Mouse (Mus musculus) intestine, embryonic 14.5 days (tissue): Measurements from ENCODE around the gene Wrnip1. TPM values are rescaled to one million over a fixed set of nuclear protein-coding genes. Genes with fewer than 3 reads are reported as not detected.

Experiments
- ATAC-seq: fragments of 200-750 bp; cut with Nextera tagmentation; replicated peaks from 2 replicates; pipeline ENCODE4 v1.8.0; 2017; ENCODE audit warnings: low read depth, moderate number of reproducible peaks, moderate TSS enrichment, moderate library complexity; ENCODE audit not compliant: low FRiP score, low TSS enrichment
- DNase-seq: peaks from one replicate; pipeline ENCODE4 v3.0.0-alpha.2; 2018; ENCODE audit warnings: low spot score
- H3K27ac ChIP-seq: fragments of 300-500 bp; sonication (generic); 2 replicates; pipeline ENCODE4 v1.5.1; 2014; ENCODE audit warnings: low read depth, mild to moderate bottlenecking, control low read depth
- H3K27me3 ChIP-seq: fragments of 300-500 bp; sonication (generic); replicated peaks from 2 replicates; pipeline ENCODE4 v1.6.1; 2014; ENCODE audit warnings: low read length, control low read depth; ENCODE audit not compliant: control insufficient read depth, insufficient read depth
- H3K36me3 ChIP-seq: fragments of 300-500 bp; sonication (generic); 2 replicates; pipeline ENCODE4 v1.6.1; 2014; ENCODE audit warnings: low read length, control low read depth; ENCODE audit not compliant: control insufficient read depth, insufficient read depth
- H3K4me1 ChIP-seq: fragments of 300-500 bp; sonication (generic); replicated peaks from 2 replicates; pipeline ENCODE4 v1.6.1; 2014; ENCODE audit warnings: low read length, control low read depth, mixed read lengths; ENCODE audit not compliant: control insufficient read depth, insufficient read depth
- H3K4me2 ChIP-seq: fragments of 300-500 bp; sonication (generic); 2 replicates; pipeline ENCODE4 v1.6.1; 2014; ENCODE audit warnings: low read length
- H3K4me3 ChIP-seq: fragments of 300-500 bp; sonication (generic); 2 replicates; pipeline ENCODE4 v1.5.1; 2014; ENCODE audit warnings: low read depth, low read length, control low read depth, mixed read lengths
- H3K9ac ChIP-seq: fragments of 300-500 bp; sonication (generic); 2 replicates; pipeline ENCODE4 v1.6.1; 2014; ENCODE audit warnings: mild to moderate bottlenecking, low read length
- H3K9me3 ChIP-seq: fragments of 300-500 bp; sonication (generic); 2 replicates; pipeline ENCODE4 v1.6.1; 2016; ENCODE audit warnings: low read length, control low read depth; ENCODE audit not compliant: control insufficient read depth
- WGBS: fragments of 180-500 bp; shearing (Covaris S2); extraction: QIAGEN DNeasy Blood & Tissue Kit; methylation state at CpG from one replicate; pipeline ENCODE4 v1.1.7; 2014; 5-methylcytosine and 5-hydroxymethylcytosine counted together
- polyA plus RNA-seq: library from polyadenylated mRNA; unstranded; fragments of >200 nt; fragmentation: Nextera tagmentation; extraction: Ambion mirVana; gene quantifications from 2 replicates; pipeline ENCODE4 v1.2.1, GENCODE M21; 2014

Wrnip1 gene
- polyA plus RNA-seq, 1 experiment from 2014 or later: 20.7 TPM

DNA sequence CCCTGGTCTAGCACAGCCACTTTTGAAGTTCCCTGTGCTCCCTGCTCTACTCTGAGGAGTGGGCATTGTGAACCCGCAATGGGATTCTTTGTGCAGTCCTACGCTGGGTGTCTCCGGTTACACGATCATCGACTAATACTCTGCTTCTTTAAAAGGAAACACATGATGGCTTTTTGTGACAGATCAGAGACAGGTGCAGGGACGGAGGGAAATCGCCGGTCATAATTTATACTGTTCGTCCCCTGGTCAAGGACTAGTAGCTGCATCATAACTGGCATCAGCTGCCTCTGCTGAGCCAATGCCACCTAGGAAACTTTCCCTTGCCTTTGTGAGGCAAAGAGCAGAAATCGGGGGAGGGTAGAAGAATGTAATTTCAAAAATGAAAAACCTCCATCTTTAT, 25.5 kb upstream of the Wrnip1 start:
- H3K4me2 ChIP-seq: no peak overlapping the region
- no peaks in the 10 kb centered on the region for H3K9me3 ChIP-seq
- H3K4me3 ChIP-seq: no peak overlapping the region
- no peak for ATAC-seq
- H3K9ac ChIP-seq: no peak overlapping the region
- no peak overlapping the region for H3K27ac ChIP-seq
- DNase-seq: no peak
- 92% methylated on average over 10 of the region's 10 CpGs for WGBS
- H3K36me3 ChIP-seq: no peaks in the 10 kb centered on the region
- no peaks in the 10 kb centered on the region for H3K27me3 ChIP-seq
- no peaks in the 10 kb centered on the region for H3K4me1 ChIP-seq

DNA sequence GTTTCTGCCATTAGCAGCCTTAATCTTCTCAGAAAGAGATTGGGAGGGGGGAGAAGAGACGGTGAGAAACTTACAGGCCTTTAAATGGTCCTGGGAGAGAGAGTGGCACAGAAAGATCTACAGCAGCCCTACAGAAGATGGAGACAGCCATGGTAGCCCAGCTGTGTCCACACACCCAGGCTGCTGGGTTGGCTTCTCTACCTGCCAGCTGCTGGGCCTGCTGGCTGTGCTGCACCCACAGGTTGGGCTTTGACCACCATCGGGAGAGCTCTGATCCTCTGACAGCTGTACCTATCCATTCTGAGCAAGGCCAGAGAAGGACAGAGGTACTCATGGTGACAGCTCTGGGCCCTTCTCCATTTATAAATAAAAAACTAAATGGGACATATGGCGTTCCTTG, 23.0 kb upstream of the Wrnip1 start:
- no peaks in the 10 kb centered on the region for H3K36me3 ChIP-seq
- ATAC-seq (no peak), DNase-seq (no peak)
- no peak overlapping the region for H3K4me3 ChIP-seq
- no peak overlapping the region for H3K9ac ChIP-seq
- H3K9me3 ChIP-seq: no peaks in the 10 kb centered on the region
- no peaks in the 10 kb centered on the region for H3K4me1 ChIP-seq
- H3K27ac ChIP-seq: no peak overlapping the region
- WGBS: 70% methylated on average over 3 of the region's 3 CpGs
- no peaks in the 10 kb centered on the region for H3K27me3 ChIP-seq
- no peak overlapping the region for H3K4me2 ChIP-seq

DNA sequence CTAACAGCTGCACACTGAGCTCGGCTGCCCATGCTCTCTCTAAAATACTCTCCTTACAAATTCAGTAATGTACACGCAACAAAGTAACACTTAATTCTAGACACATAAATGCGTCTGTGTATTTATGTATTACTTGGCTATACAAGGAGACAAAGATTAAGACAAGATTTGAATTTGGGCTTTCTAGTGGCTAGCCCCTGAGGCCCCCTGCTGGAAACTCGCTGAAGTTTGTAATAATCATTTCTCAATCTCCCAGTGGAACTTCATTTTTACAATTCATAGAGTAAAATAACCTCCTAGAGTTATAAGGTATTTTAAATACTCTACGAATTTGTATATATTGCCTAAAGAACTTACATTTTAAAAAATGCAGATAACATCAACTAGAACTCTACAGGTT, 18.8 kb upstream of the Wrnip1 start:
- Histone ChIP-seq H3K27me3 (no peaks in the 10 kb centered on the region), H3K9me3 (no peaks in the 10 kb centered on the region), H3K9ac (no peak overlapping the region), H3K27ac (no peak overlapping the region), H3K4me3 (no peak overlapping the region), H3K4me2 (no peak overlapping the region), H3K4me1 (no peaks in the 10 kb centered on the region), H3K36me3 (no peaks in the 10 kb centered on the region)
- ATAC-seq (no peak), DNase-seq (no peak)
- WGBS: 63% methylated on average over 5 of the region's 5 CpGs

DNA sequence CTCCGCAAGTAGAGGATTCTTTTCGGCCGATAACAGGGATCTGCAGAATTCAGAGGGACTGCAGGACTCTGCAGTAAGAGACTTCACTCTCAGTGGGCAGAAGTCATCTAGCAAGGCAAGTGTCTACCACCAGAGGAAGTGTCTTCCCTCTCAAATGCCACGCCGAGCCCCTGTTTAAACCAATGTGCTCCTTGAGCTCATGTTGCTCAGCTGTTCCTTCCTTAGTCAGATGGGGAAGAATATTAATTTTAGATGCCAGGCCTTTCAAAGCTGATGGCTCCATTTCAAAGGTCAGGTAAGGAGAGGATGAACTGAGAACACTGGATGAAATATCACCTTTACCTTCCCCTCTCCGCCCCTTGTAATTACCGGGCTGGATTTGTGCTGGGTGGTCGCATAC, 18.0 kb upstream of the Wrnip1 start, which contains the start of gene Mylk4:
Mylk4 (minus strand) TSS at position 139 of the 400 bp plus-strand sequence.
- Histone ChIP-seq H3K9ac (no peak within 1 kb of the TSS), H3K27me3 (no peaks in the 10 kb centered on the region), H3K4me2 (no peak within 1 kb of the TSS), H3K4me1 (no peaks in the 10 kb centered on the region), H3K36me3 (no peaks in the 10 kb centered on the region), H3K27ac (no peak within 1 kb of the TSS), H3K9me3 (no peaks in the 10 kb centered on the region), H3K4me3 (no peak within 1 kb of the TSS)
- no peak for DNase-seq
- no peak for ATAC-seq
- WGBS: 78% methylated on average over 8 of the region's 8 CpGs

DNA sequence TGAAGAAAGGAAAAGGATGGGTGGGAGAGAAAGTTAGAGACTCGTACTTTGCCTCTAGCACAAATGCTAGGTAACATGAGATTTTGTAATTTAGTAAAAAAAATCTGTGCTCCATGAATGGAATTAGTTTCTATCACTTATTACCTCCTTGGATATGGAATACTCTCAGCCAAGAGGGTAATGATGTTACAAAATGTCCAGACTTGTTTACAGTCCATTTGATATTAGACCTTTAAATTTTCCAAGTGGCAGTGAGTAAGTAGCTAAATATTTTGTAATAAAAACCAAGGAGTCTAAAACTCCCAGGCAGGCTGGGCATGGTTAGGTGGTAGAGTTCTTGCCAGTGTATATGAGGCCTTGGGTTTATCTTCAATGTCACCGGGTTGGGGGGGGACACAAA, 14.3 kb upstream of the Wrnip1 start:
- Histone ChIP-seq H3K27ac (no peak overlapping the region), H3K27me3 (no peaks in the 10 kb centered on the region), H3K4me3 (no peak overlapping the region), H3K4me2 (no peak overlapping the region), H3K9ac (no peak overlapping the region), H3K36me3 (no peaks in the 10 kb centered on the region), H3K4me1 (no peaks in the 10 kb centered on the region), H3K9me3 (no peaks in the 10 kb centered on the region)
- no peak for DNase-seq
- WGBS: 66% methylated on average over 2 of the region's 2 CpGs
- no peak for ATAC-seq

DNA sequence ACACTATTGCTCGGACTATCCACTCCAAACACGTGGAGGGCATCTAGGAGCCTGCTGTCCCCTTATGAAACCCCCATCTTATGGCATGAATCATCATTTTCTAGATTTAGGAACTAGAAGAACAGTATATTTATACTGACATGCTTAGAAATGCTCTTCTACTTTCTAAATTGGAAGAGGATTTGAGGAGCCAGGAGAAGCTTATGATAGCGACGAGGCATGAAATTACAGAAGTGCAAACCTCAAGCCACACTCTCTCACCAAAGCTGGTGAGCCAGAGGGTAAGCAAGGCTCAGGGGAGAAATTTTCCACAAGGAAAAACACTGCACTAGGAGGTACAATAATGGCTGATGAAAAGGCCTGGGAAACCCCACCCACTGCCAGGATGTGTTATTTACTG, 12.1 kb upstream of the Wrnip1 start:
- H3K36me3 ChIP-seq: no peaks in the 10 kb centered on the region
- H3K4me2 ChIP-seq: no peak overlapping the region
- WGBS: 80% methylated on average over 4 of the region's 4 CpGs
- H3K9ac ChIP-seq: no peak overlapping the region
- no peak for ATAC-seq
- no peaks in the 10 kb centered on the region for H3K27me3 ChIP-seq
- DNase-seq: no peak
- no peaks in the 10 kb centered on the region for H3K4me1 ChIP-seq
- no peaks in the 10 kb centered on the region for H3K9me3 ChIP-seq
- no peak overlapping the region for H3K27ac ChIP-seq
- no peak overlapping the region for H3K4me3 ChIP-seq

DNA sequence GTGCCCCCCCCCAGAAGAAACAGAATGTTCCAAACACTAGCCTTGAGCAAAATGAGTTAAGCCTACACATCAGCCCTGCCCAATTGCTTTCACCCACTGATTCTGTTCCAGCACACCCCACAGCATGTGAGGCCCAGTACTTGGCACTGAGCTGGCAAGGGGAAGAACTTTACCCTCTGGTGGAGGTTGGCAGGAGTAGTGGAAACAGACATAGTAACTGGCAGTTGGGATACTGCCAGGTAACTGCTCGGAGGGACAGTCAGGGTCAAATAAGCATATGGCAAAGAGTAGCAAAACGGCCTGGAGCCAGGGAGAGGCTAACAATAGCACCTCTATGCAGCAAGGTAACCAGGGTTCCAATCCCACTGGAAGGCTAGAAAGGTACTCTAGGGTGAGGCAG, 7.2 kb upstream of the Wrnip1 start:
- no peaks in the 10 kb centered on the region for H3K4me1 ChIP-seq
- WGBS: 70% methylated on average over 2 of the region's 2 CpGs
- H3K36me3 ChIP-seq: no peaks in the 10 kb centered on the region
- ATAC-seq (no peak), DNase-seq (no peak)
- H3K9me3 ChIP-seq: no peaks in the 10 kb centered on the region
- no peak overlapping the region for H3K4me3 ChIP-seq
- H3K4me2 ChIP-seq: no peak overlapping the region
- H3K9ac ChIP-seq: no peak overlapping the region
- no peak overlapping the region for H3K27ac ChIP-seq
- no peaks in the 10 kb centered on the region for H3K27me3 ChIP-seq

DNA sequence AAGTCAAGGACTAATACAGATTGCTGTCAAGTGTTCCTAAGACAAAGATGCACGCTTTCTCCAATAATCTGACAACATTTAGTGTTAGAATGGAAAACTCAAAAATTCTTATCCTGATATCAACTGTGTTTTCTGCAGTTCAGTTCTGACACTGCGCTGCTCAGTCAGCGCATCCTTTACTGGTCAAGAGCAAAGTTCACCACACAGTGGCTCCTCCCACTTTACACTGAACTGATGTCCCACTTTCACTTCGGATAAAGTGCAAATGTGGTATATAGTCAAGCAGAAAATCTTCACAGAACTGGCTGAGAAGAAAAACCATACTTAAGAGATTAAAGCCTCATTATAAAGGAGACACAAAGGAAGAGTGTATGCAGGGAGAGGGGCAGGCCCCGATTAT, 6.7 kb upstream of the Wrnip1 start:
- Histone ChIP-seq H3K27me3 (no peaks in the 10 kb centered on the region), H3K9ac (no peak overlapping the region), H3K9me3 (no peaks in the 10 kb centered on the region), H3K36me3 (no peaks in the 10 kb centered on the region), H3K4me2 (no peak overlapping the region), H3K4me1 (no peaks in the 10 kb centered on the region), H3K4me3 (no peak overlapping the region), H3K27ac (no peak overlapping the region)
- DNase-seq (no peak), ATAC-seq (no peak)
- 86% methylated on average over 5 of the region's 5 CpGs for WGBS

DNA sequence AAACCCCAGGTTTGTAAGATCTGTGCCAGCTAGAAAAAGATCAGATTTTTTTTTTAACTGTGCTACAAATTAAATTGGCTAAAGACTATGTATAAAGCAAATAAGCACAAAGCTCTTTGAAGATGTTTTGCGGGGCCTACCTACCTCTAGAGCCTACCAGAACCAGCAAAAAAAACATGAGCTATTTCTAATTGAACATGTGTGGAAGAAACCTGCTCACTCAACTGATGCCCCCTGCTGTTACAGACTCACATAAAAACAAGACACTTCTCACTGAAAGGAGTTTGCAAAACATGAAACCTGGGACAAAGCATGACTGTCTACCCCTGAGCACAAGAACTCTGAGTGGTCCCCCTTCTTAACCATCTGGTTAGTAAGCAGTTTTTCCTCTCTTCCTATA, 4.8 kb upstream of the Wrnip1 start:
- no peaks in the 10 kb centered on the region for H3K9me3 ChIP-seq
- WGBS: 91% methylated on average over 1 of the region's 1 CpGs
- no peaks in the 10 kb centered on the region; the same call in 1 of the 2 replicates for H3K4me1 ChIP-seq
- no peak overlapping the region for H3K9ac ChIP-seq
- H3K27me3 ChIP-seq: no peaks in the 10 kb centered on the region
- H3K27ac ChIP-seq: no peak overlapping the region
- H3K4me3 ChIP-seq: no peak overlapping the region
- no peak for ATAC-seq
- no peak for DNase-seq
- H3K4me2 ChIP-seq: no peak overlapping the region
- no peaks in the 10 kb centered on the region for H3K36me3 ChIP-seq
